Mouse (Mus musculus) liver, embryonic 12.5 days (tissue): Measurements from ENCODE around the gene Galnt10. TPM values are rescaled to one million over a fixed set of nuclear protein-coding genes. Genes with fewer than 3 reads are reported as not detected.

Experiments used
- ATAC-seq: fragments of 200-750 bp; cut with Nextera tagmentation; 2 replicates; pipeline ENCODE4 v1.8.0; 2017; ENCODE audit warnings: moderate number of reproducible peaks, mild to moderate bottlenecking, moderate library complexity
- H3K27ac ChIP-seq: fragments of 300-500 bp; sonication (generic); 2 replicates; pipeline ENCODE4 v1.5.1; 2016; ENCODE audit warnings: mild to moderate bottlenecking
- H3K27me3 ChIP-seq: fragments of 300-500 bp; sonication (generic); replicated peaks from 2 replicates; pipeline ENCODE4 v1.6.1; 2016; ENCODE audit warnings: mild to moderate bottlenecking, moderate library complexity
- H3K36me3 ChIP-seq: fragments of 300-500 bp; sonication (generic); 2 replicates; pipeline ENCODE4 v1.6.1; 2016; ENCODE audit warnings: mild to moderate bottlenecking, moderate library complexity
- H3K4me1 ChIP-seq: fragments of 300-500 bp; sonication (generic); 2 replicates; pipeline ENCODE4 v1.6.1; 2016
- H3K4me2 ChIP-seq: fragments of 300-500 bp; sonication (generic); 2 replicates; pipeline ENCODE4 v1.6.1; 2016; ENCODE audit warnings: mild to moderate bottlenecking, moderate library complexity
- H3K4me3 ChIP-seq: fragments of 300-500 bp; sonication (generic); 2 replicates; pipeline ENCODE4 v1.5.1; 2016; ENCODE audit warnings: mild to moderate bottlenecking, moderate library complexity
- H3K9ac ChIP-seq: fragments of 300-500 bp; sonication (generic); 2 replicates; pipeline ENCODE4 v1.6.1; 2016; ENCODE audit warnings: mild to moderate bottlenecking, moderate library complexity
- H3K9me3 ChIP-seq: fragments of 300-500 bp; sonication (generic); replicated peaks from 2 replicates; pipeline ENCODE4 v1.6.1; 2016; ENCODE audit warnings: mild to moderate bottlenecking, moderate library complexity
- WGBS: fragments of 180-500 bp; shearing (Covaris S2); methylation state at CpG from one replicate; pipeline ENCODE4 v1.1.7; 2016; ENCODE audit not compliant: insufficient replicate concordance; 5-methylcytosine and 5-hydroxymethylcytosine counted together
- polyA plus RNA-seq: library from polyadenylated mRNA; unstranded; fragments of >200 nt; fragmentation: Nextera tagmentation; extraction: Ambion mirVana; gene quantifications from 2 replicates; pipeline ENCODE4 v1.2.1, GENCODE M21; 2016

Galnt10 gene
- polyA plus RNA-seq, 1 experiment from 2014 or later: 34.2 TPM

DNA sequence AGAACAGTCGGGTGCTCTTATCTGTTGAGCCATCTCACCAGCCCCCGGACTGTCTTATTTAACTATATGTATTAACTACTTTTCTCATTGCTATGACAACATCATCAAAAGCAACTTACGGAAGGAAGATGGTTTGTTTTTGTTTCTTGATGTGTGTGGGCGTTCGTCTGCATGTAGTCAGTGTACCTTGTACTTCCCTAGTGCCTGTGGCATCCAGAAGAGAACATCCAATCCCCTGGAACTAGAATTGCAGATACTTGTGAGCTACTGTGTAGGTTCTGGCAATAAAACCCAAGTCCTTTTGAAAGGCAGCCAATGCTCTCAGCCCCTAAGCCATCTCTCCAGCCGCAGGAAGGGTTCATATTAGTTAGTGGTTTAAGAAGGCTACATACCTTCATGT lies 72.8 kb downstream of the Galnt10 start:
- no peak overlapping the region for H3K27ac ChIP-seq
- H3K4me2 ChIP-seq: no peak overlapping the region
- 77% methylated on average over 6 of the region's 6 CpGs for WGBS
- H3K36me3 ChIP-seq: peaks cover 39% of the 10 kb centered on the region
- no peak overlapping the region for H3K4me3 ChIP-seq
- no peaks in the 10 kb centered on the region for H3K27me3 ChIP-seq
- H3K9me3 ChIP-seq: no peaks in the 10 kb centered on the region
- no peak for ATAC-seq
- H3K9ac ChIP-seq: no peak overlapping the region
- H3K4me1 ChIP-seq: peaks cover 16% of the 10 kb centered on the region

DNA sequence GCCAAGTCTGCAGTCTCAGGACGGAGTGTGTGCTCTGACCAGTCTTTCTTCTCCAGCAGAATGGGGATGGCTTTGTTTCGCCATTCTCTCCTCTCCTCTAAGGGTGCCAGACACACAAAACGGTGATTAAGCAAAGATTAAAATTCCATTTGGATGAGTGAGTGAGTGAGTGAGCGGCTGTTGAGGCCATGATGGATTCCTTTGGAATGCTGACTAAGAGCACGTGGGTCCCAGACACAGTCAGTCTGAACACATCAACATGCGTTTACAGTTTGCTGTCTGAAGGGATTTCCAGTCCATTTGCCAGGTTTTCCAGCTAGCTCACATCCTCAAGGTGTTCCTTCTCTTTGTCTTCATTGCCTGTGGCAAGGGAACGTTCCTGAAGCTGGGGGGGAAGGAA lies 74.4 kb downstream of the Galnt10 start:
- no peak for ATAC-seq
- H3K4me3 ChIP-seq: no peak overlapping the region
- H3K9me3 ChIP-seq: no peaks in the 10 kb centered on the region
- no peak overlapping the region for H3K4me2 ChIP-seq
- no peaks in the 10 kb centered on the region for H3K27me3 ChIP-seq
- peaks cover 54% of the 10 kb centered on the region for H3K36me3 ChIP-seq
- H3K9ac ChIP-seq: no peak overlapping the region
- 63% methylated on average over 7 of the region's 7 CpGs for WGBS
- no peak overlapping the region for H3K27ac ChIP-seq
- peaks cover under 1% of the 10 kb centered on the region for H3K4me1 ChIP-seq

DNA sequence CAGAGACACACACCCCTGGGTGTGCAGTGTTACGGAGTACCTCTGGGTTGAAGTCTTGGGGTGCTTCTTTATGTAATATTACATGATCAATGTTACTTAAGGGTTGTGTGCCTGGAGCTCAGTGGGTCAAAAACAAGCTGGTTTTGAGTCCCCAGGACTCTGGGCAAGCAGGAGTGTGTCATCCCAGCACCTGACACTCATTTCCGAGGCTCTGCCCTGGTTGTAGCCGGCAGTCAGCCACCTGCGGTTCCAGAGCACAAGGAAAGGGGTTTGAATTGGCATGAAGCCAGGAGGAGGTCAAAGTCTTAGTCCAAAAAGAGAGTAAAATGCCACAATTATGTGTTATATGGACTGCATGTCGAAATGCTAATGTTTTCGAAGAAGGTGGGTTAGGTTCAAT lies 74.8 kb downstream of the Galnt10 start:
- no peaks in the 10 kb centered on the region for H3K4me1 ChIP-seq
- H3K9ac ChIP-seq: no peak overlapping the region
- H3K4me2 ChIP-seq: no peak overlapping the region
- peaks cover 58% of the 10 kb centered on the region for H3K36me3 ChIP-seq
- H3K27ac ChIP-seq: no peak overlapping the region
- no peak for ATAC-seq
- H3K9me3 ChIP-seq: no peaks in the 10 kb centered on the region
- WGBS: 88% methylated on average over 6 of the region's 6 CpGs
- no peaks in the 10 kb centered on the region for H3K27me3 ChIP-seq
- no peak overlapping the region for H3K4me3 ChIP-seq

DNA sequence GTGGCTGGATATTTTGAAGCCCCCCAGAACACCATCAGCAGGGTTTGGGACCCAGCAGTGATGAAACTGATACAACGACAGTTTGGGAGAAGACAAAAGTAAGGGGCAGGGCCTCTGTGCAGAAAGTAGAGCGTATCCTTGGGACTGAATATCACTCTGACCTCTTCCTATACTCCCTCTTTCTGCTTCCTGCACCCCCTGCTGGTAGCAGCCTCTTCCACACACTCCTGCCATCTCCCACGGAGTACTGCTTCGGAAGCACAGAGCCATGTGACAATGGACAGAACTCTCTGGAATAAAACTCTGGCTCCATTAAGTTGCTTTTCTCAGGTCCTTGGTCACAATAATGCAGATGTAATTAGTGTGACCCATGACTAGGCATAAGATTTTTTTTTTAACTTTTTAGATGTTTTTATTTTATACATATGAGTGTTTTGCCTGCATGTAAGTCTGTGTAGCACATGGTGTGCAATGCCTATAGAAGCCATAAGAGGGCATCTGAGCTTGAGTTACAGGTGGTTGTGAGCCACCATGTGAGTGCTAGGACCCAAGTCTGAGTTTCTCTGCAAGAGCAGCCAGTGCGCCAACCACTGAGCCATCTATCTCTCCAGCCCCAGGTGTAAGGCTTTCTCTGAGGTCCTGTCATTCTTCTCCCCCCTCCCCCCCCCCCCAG lies 79.7 kb downstream of the Galnt10 start:
- H3K36me3 ChIP-seq: peaks cover 73% of the 10 kb centered on the region

DNA sequence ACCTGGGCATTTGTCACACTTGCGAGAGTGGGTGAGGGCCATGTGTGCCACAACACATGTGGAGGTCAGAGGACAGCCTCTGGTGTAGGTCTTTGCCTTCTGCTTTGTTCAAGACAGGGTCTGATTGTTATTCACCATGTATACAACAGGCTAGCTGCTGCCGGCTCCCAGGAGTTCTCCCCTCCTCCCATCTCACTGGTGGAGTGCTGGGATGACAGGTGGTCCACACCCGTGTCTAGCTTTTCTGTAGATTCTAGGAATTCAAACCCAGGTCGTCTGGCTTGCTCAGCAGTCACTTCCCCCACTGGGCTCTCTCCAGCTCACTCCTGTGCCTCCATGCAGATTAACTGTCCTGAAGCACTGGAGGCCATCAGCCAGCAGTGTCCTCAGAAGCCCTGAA lies 80.7 kb downstream of the Galnt10 start:
- no peak overlapping the region for H3K27ac ChIP-seq
- H3K4me3 ChIP-seq: no peak overlapping the region
- H3K36me3 ChIP-seq: peaks cover 69% of the 10 kb centered on the region
- no peaks in the 10 kb centered on the region for H3K9me3 ChIP-seq
- H3K4me1 ChIP-seq: 0 out of 2 replicates have a peak, but pooled peaks cover 4% of the 10 kb centered on the region
- H3K9ac ChIP-seq: no peak overlapping the region
- no peak for ATAC-seq
- 71% methylated on average over 4 of the region's 4 CpGs for WGBS
- no peak overlapping the region for H3K4me2 ChIP-seq
- no peaks in the 10 kb centered on the region for H3K27me3 ChIP-seq

More for the DNA sequence above, 79.7 kb downstream of the Galnt10 start:
- ATAC-seq: no peak
- Histone ChIP-seq H3K27me3 (no peaks in the 10 kb centered on the region), H3K9me3 (no peaks in the 10 kb centered on the region), H3K4me2 (no peak overlapping the region), H3K4me1 (0 out of 2 replicates have a peak, but pooled peaks cover 4% of the 10 kb centered on the region), H3K27ac (no peak overlapping the region), H3K4me3 (no peak overlapping the region), H3K9ac (no peak overlapping the region)
- WGBS: 88% methylated on average over 5 of the region's 5 CpGs

DNA sequence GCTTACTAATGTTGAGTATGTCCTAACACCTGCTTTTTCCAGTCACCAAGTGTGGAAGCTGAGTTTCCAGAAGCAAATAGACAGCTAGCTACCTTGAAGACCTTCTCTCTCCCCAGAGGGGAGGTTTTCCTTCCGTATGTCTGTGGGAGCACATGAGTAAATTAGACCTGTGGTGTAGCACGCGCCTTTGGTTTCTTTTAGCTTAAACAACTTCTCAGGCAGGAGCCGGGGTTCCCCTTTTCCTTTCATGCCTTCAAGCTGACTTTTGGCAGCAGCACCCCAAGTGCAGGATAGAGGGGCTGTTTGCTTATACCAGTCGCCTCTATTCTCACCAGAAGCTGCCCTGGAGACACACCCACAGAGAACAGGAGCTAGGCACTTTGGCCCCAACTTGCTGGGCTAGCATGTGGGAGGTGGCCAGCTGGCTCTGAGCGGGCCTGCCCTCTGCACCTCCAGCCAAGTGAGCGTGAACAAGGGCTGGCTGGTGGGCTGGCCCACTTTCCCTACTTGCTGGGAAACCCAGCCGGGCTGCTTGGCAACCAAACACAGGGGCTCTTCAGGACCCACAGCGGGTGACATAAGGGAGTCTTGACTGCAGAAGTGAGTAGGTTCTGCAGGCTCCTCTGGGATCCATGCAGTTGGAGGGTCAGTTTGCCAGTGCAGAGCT lies 82.2 kb downstream of the Galnt10 start:
- H3K36me3 ChIP-seq: peaks cover 55% of the 10 kb centered on the region
- no peak overlapping the region for H3K4me2 ChIP-seq
- H3K27ac ChIP-seq: no peak overlapping the region
- H3K27me3 ChIP-seq: no peaks in the 10 kb centered on the region
- H3K4me1 ChIP-seq: 0 out of 2 replicates have a peak, but pooled peaks cover 4% of the 10 kb centered on the region
- no peaks in the 10 kb centered on the region for H3K9me3 ChIP-seq
- no peak overlapping the region for H3K4me3 ChIP-seq
- WGBS: 75% methylated on average over 9 of the region's 9 CpGs
- peak; percentile 32; the same call in 1 of the 2 replicates for ATAC-seq
- H3K9ac ChIP-seq: no peak overlapping the region

DNA sequence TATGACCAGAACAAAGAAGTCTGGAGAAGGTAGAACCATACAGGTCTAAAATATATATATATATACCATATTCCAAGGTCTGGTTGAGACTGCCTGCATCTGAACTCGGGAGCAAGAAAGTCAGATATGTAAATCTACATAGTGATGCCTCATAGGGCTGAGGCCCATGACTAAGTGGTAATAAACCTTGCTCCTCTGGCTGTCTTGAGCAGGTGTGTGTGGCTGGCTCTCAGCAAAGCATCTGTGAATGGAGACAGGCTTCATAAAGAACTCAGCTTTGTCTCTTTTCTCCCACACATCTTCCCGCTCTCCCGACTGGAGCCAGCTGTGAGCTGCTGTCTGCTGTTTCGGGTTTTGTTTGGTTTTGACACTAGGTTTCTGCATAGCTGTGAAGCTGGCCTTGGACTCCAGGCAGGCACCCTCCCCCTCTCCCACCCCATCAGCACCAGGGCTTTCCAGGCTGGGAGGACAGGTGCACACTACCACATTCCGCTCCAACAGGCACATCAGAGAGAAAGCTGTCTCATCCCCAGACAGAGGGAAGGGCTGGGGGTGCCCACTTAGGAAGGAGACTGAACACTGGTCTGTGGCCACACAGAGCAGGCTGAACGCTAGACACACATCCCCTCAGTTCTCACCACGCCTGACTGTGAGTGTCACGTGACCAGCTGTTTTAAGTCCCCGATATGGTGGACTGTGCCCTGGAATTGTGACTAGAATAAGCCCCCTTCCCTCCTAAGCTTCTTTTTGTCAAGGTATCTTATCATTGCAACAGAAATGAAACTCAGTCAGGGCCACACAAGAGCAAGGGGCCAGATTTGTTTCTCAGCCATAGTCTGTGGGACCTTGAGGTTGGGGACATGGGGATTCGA lies 87.4 kb downstream of the Galnt10 start:
- peaks cover 6% of the 10 kb centered on the region for H3K4me1 ChIP-seq
- ATAC-seq: peak; percentile 52; the same call in 1 of the 2 replicates
- H3K36me3 ChIP-seq: peaks cover 16% of the 10 kb centered on the region
- H3K4me3 ChIP-seq: no peak overlapping the region
- H3K9me3 ChIP-seq: no peaks in the 10 kb centered on the region
- no peak overlapping the region for H3K9ac ChIP-seq
- H3K27ac ChIP-seq: no peak overlapping the region
- H3K27me3 ChIP-seq: no peaks in the 10 kb centered on the region
- no peak overlapping the region for H3K4me2 ChIP-seq
- WGBS: 69% methylated on average over 10 of the region's 10 CpGs

DNA sequence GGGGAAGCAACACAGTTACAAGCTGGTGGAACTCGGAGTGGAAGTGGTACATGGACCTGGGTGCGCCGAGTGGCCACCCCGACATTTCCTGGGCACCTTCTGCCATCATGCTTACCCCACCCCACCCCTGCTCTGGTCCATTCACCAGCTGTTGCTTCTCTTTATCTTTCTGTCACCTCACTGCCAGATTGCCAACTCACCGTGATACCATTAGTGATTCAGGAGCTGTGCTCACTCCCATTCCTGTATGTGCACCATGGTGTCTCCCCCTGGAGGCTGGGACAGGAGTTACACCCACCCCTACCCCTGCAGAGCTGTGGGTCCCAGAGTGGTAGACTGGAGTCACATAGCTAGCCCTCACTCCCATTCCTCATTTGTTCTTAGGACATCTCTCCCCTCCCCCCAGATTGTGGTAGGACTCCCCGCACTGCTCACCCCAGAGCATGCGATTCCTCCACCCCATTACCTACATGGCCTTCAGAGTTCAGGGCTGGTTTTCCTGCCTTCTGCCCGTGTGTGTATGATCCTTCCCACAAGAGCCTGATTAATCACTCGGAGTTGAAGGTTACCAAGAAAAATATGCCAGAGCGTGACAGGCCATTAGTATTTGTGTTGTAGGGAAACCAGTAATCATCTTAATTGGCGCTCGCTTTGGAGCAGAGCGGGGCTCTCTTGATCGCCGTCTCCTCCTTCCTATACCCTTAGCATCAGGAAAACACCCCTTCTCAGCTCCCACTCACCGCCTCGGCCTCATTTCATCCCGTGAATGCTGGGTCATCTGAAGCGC lies 102.2 kb downstream of the Galnt10 start:
- 85% methylated on average over 19 of the region's 19 CpGs for WGBS
- H3K36me3 ChIP-seq: peaks cover 11% of the 10 kb centered on the region; the same call in 1 of the 2 replicates
- ATAC-seq: peak; percentile 46

DNA sequence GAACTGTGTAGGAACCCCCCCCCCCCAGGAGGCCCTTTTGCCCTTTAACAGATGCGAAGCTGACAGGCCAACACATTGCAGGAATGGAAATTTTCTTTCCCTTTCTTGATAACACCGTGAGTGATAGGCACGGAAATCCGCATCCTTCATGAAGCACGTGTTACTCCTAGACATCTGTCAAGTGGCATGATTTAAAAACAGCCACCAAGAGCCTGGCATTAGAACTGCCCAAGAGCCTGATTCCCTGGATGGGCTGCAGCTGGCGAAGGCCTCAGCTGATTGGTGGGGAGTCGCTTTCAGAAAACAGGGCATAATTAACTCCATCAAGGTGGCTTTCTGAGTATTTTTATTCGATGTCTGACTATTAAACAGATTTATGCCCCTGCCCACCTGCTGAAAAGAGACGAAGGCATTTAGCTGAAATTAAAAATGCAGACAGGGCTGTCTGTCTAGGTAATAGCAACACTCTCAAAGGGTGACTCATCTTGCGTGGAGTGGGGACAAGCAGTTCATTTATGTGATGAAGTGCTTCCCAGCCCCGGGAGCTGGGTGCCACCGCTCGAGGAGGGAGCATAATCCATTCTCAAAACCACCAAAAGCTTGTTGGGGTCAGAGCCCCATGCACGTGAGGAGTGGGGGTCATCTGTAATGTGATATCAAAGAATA lies 108.4 kb downstream of the Galnt10 start:
- H3K36me3 ChIP-seq: no peaks in the 10 kb centered on the region; the same call in 1 of the 2 replicates
- ATAC-seq: no peak
- H3K4me2 ChIP-seq: no peak overlapping the region
- no peak overlapping the region for H3K4me3 ChIP-seq
- WGBS: 78% methylated on average over 14 of the region's 14 CpGs
- no peaks in the 10 kb centered on the region for H3K9me3 ChIP-seq
- H3K9ac ChIP-seq: no peak overlapping the region
- no peak overlapping the region for H3K27ac ChIP-seq
- 0 out of 2 replicates have a peak, but pooled peaks cover 3% of the 10 kb centered on the region for H3K4me1 ChIP-seq
- H3K27me3 ChIP-seq: no peaks in the 10 kb centered on the region

More for the DNA sequence above, 102.2 kb downstream of the Galnt10 start:
- H3K4me1 ChIP-seq: 0 out of 2 replicates have a peak, but pooled peaks cover 3% of the 10 kb centered on the region
- H3K9me3 ChIP-seq: no peaks in the 10 kb centered on the region
- no peak overlapping the region for H3K9ac ChIP-seq
- no peaks in the 10 kb centered on the region for H3K27me3 ChIP-seq
- H3K27ac ChIP-seq: no peak overlapping the region
- H3K4me3 ChIP-seq: no peak overlapping the region
- no peak overlapping the region for H3K4me2 ChIP-seq

DNA sequence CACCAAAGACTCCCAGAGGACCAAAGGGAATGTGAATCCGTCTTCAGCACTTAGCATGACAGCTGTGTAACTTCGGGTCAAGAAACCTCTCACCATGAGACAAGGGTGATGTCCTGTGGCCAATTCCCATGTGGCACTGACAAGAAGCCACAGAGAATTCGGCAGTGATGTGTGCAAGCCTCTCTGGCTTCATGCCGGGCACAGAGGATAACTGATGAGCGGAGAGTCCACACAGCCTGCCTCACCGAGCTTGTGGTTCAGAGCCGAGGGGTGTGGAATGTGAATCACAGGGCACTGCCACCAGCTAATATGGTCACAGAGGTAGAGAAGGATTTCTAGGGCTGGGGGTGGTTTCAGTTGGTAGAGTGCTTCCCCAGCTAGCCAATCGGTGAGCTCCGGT lies 113.4 kb downstream of the Galnt10 start:
- ATAC-seq: no peak
- 84% methylated on average over 9 of the region's 9 CpGs for WGBS
- H3K4me2 ChIP-seq: no peak overlapping the region
- peaks cover 12% of the 10 kb centered on the region for H3K36me3 ChIP-seq
- no peaks in the 10 kb centered on the region; the same call in 1 of the 2 replicates for H3K9me3 ChIP-seq
- no peaks in the 10 kb centered on the region for H3K27me3 ChIP-seq
- H3K4me1 ChIP-seq: peaks cover 7% of the 10 kb centered on the region
- H3K9ac ChIP-seq: no peak overlapping the region
- no peak overlapping the region for H3K27ac ChIP-seq
- no peak overlapping the region for H3K4me3 ChIP-seq
